Mouse (Mus musculus) layer of hippocampus, adult 2 months (tissue): ENCODE measurements at regions not wholly inside any gene's neighbourhood (a gene's known extent, or its start where the extent isn't known, plus 50 kb on each side); places are given as distances from the start of the nearest gene placed in this dataset.

Experiments used
- DNase-seq, 2 experiments: peaks; one replicate each; pipeline ENCODE4 v3.0.0; 2022; ENCODE audit warnings: low spot score in 2 of 2
- H3K27ac ChIP-seq: fragments of 200-600 bp; 2 replicates; pipeline ENCODE4 v1.8.1; 2022
- H3K4me3 ChIP-seq: fragments of 200-600 bp; 2 replicates; pipeline ENCODE4 v1.8.1; 2022; ENCODE audit warnings: mild to moderate bottlenecking
- CTCF ChIP-seq: fragments of 200-600 bp; conservative IDR thresholded peaks from 2 replicates; pipeline ENCODE4 v1.8.1; 2022; ENCODE audit warnings: antibody characterized with exemption, mild to moderate bottlenecking, moderate library complexity

DNA sequence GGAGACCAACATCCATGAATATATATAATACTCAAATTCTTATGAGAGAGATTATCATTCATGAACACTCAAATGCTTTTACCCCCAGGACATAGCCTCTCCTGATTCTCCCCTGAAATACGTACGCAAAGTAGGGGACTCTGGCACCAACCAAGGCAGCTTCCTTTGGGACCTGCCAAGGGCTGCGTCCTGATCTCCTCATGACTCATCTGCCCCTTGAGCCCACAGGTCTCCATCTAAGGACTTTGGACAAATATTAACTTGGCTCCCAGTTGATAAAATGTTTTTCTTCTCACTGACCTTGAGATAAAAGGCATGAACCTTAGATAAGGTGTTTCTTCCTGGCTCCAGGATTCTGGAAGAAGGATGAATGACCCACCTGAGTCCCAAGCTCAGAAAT lies 239.2 kb upstream of the Dynlrb2 start:
- Histone ChIP-seq H3K27ac (no peak overlapping the region), H3K4me3 (no peak overlapping the region)
- no peak for DNase-seq
- TF ChIP-seq CTCF: no peak

GRCm38 (mm10) chr8:116264078-116264477 lies 240.7 kb upstream of the Dynlrb2 start:
- no peak overlapping the region for H3K4me3 ChIP-seq
- TF ChIP-seq CTCF: no peak
- DNase-seq: no peak
- H3K27ac ChIP-seq: no peak overlapping the region

DNA sequence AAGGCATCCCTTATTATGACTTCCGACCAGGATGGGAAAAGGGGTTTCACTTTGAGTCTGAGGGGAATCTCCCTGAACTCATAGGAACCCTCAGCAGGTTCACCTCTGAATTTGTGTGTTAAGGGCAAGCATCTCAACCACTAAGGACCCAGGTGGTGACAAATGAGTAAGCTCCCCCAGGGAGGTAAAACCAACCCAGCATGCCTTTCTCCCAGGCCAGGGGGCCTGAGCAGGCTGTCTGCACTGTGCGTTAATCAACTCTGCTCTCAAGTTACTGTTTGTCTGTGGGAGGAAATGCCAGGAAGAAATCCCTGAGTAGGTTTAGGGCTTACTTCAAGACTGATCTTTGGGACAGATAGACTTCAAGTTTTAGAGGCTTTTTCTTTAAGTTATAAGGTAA lies 243.5 kb upstream of the Dynlrb2 start:
- TF ChIP-seq CTCF: no peak
- no peak overlapping the region for H3K27ac ChIP-seq
- no peak for DNase-seq
- no peak overlapping the region for H3K4me3 ChIP-seq

GRCm38 (mm10) chr8:116255398-116255797 lies 249.4 kb upstream of the Dynlrb2 start:
- no peak overlapping the region for H3K4me3 ChIP-seq
- H3K27ac ChIP-seq: no peak overlapping the region
- no peak for TF ChIP-seq CTCF
- no peak for DNase-seq

GRCm38 (mm10) chr8:116252455-116253216 lies 252.1 kb upstream of the Dynlrb2 start:
- DNase-seq: no peak
- H3K4me3 ChIP-seq: no peak overlapping the region
- H3K27ac ChIP-seq: no peak overlapping the region
- TF ChIP-seq CTCF: no peak

DNA sequence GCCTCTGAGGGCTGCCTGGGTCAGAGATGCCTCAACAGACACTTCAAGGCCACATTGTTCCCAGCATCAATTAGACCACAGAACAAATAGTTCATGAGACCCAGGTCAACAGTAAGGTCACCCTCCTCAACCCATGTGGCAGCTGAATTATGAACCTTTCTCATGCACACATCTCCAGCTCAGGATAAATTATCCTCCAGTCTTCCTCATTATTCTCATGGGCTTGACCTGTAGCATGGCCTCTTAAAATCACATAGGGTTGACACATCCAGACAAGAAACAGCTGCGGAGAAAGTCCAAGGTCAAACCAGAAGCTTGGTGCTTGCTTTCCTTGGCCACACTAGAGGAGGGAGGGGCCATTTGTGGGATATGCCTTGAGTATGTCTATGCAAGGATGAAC lies 256.4 kb upstream of the Dynlrb2 start:
- H3K4me3 ChIP-seq: no peak overlapping the region
- no peak for DNase-seq
- H3K27ac ChIP-seq: no peak overlapping the region
- no peak for TF ChIP-seq CTCF

- no peak overlapping the region for H3K4me3 ChIP-seq
- DNase-seq: no peak
- no peak for TF ChIP-seq CTCF
Measured at GRCm38 (mm10) chr8:116243493-116243892, 261.3 kb upstream of the Dynlrb2 start.

DNA sequence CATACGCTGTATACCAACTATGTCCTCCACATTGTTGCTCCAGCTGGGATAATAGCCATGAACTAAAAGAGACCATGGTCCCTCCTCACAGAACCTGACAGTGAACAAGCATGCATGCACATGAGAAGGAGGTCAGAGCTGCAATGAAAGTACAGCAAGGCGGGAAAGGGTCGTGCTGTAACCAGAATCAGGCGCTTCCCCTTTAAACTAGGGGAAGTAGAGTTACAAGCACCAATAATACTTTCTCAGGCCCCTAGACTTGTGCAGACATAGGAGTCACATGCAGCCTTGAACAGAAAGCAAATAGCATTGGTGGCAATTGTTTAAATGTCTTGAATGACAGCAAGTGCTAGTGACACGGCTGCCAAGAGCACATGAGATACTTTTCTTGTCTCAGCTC lies 261.8 kb upstream of the Dynlrb2 start:
- H3K27ac ChIP-seq: no peak overlapping the region
- DNase-seq: no peak
- H3K4me3 ChIP-seq: no peak overlapping the region
- no peak for TF ChIP-seq CTCF

More at GRCm38 (mm10) chr8:116243493-116243892, 261.3 kb upstream of the Dynlrb2 start:
- H3K27ac ChIP-seq: no peak overlapping the region

DNA sequence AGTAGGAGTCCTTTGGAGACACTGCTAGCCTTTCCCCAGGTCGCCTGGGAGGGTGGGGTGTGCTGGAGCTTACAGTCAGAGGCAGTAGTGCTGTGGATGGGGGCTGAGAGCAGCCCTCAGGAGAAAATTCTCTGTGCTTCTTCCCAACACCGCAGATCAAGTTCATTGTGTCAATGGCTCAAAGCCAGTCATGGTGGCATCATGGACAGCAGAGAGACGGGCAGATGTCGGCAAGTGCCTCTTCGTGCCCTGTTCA lies 262.9 kb upstream of the Dynlrb2 start:
- TF ChIP-seq CTCF: no peak
- Histone ChIP-seq H3K27ac (no peak overlapping the region), H3K4me3 (no peak overlapping the region)
- DNase-seq: no peak

- no peak overlapping the region for H3K27ac ChIP-seq
- no peak for DNase-seq
- H3K4me3 ChIP-seq: no peak overlapping the region
- no peak for TF ChIP-seq CTCF
Measured at GRCm38 (mm10) chr8:116241146-116241986, 263.4 kb upstream of the Dynlrb2 start.

- Histone ChIP-seq H3K27ac (no peak overlapping the region), H3K4me3 (no peak overlapping the region)
- TF ChIP-seq CTCF: no peak
- no peak for DNase-seq
Measured at GRCm38 (mm10) chr8:116238670-116239069, 266.1 kb upstream of the Dynlrb2 start.

- H3K27ac ChIP-seq: no peak overlapping the region
- peak in 1 of 2 experiments; percentile 14 for DNase-seq
- no peak overlapping the region for H3K4me3 ChIP-seq
- no peak for TF ChIP-seq CTCF
Measured at GRCm38 (mm10) chr8:116237561-116238100, 267.1 kb upstream of the Dynlrb2 start.

DNA sequence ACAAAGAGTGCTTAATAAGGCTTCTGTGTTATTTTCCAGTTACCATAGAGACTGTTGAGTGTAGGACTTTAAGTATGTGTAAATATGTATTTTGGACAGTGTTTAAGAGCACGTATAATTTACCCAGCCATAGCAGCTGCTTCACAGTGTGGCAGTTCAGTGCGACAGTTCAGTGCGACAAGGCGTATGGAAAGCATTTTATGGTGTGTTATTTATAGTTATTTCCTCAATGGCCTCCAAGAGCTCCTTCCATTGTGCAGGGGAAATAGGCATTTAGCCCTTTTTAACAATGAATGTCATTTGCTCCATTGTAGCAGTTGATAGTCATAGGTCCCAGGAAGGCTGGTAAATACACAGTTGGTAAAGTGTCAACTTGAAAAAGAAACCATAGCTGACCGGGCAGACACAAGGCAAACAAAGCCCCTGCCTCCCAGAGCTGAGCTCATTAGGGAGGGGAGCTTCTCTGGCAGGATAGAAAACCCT lies 275.1 kb upstream of the Dynlrb2 start:
- no peak overlapping the region for H3K4me3 ChIP-seq
- no peak for DNase-seq
- H3K27ac ChIP-seq: no peak overlapping the region
- no peak for TF ChIP-seq CTCF
